Mouse (Mus musculus): Measurements from ENCODE around the gene Nxf1. TPM values are rescaled to one million over a fixed set of nuclear protein-coding genes. Genes with fewer than 3 reads are reported as not detected.
"Not testable (repeated sequence)": the region's sequence is repeated elsewhere in the genome, so short reads cannot be mapped to it uniquely, and the experiment has no call there.

The Nxf1 gene
- 10 to 100 TPM; 72.7 to 76.2 TPM for total RNA-seq (2021)

- intact Hi-C loops (cut with DNase I), result loop anchor here (10.0 kb wide), 1 partner anchor 158 kb away; no protein-coding TSS in a partner anchor
These were observed at the start of gene Nxf1 for GRCm38 (mm10) chr19:8756635-8757387. Gene Nxf1, plus strand, starts transcription at chr19:8757073.

GRCm38 (mm10) chr19:8708954-8709353, 47.9 kb upstream of the Nxf1 start:
- no peak for DNase-seq (ENCODE audit: extremely low spot score in 1 of 2, low spot score in 2 of 2)
- intact Hi-C loops (cut with DNase I), result no loop called here

More at GRCm38 (mm10) chr19:8756635-8757387, at the start of gene Nxf1:
- DNase-seq (ENCODE audit: extremely low spot score in 1 of 2, low spot score in 2 of 2), result peak; percentile 87 to 95

- no peak for DNase-seq (ENCODE audit: extremely low spot score in 1 of 2, low spot score in 2 of 2)
- intact Hi-C loops (cut with DNase I), result no loop called here
These were observed 46.8 kb upstream of the Nxf1 start for GRCm38 (mm10) chr19:8710057-8710456.

- intact Hi-C loops (cut with DNase I), result no loop called here
- DNase-seq (ENCODE audit: extremely low spot score in 1 of 2, low spot score in 2 of 2), result no peak
These were observed 45.4 kb upstream of the Nxf1 start for GRCm38 (mm10) chr19:8711506-8711905.

- intact Hi-C loops (cut with DNase I), result no loop called here
These were observed 44.7 kb upstream of the Nxf1 start for GRCm38 (mm10) chr19:8711949-8712869.

GRCm38 (mm10) chr19:8712870-8713305, 44.0 kb upstream of the Nxf1 start:
- peak; percentile 54 to 87 for DNase-seq (ENCODE audit: extremely low spot score in 1 of 2, low spot score in 2 of 2)
- intact Hi-C loops (cut with DNase I), result no loop called here

More at GRCm38 (mm10) chr19:8711949-8712869, 44.7 kb upstream of the Nxf1 start:
- no peak for DNase-seq (ENCODE audit: extremely low spot score in 1 of 2, low spot score in 2 of 2)

GRCm38 (mm10) chr19:8713306-8713996, 43.4 kb upstream of the Nxf1 start:
- peak; percentile 91 to 95 for DNase-seq (ENCODE audit: extremely low spot score in 1 of 2, low spot score in 2 of 2)
- intact Hi-C loops (cut with DNase I), result no loop called here

GRCm38 (mm10) chr19:8713997-8714652, 42.7 kb upstream of the Nxf1 start:
- intact Hi-C loops (cut with DNase I), result no loop called here
- no peak for DNase-seq (ENCODE audit: extremely low spot score in 1 of 2, low spot score in 2 of 2)

- intact Hi-C loops (cut with DNase I), result no loop called here
- no peak for DNase-seq (ENCODE audit: extremely low spot score in 1 of 2, low spot score in 2 of 2)
These were observed 42.0 kb upstream of the Nxf1 start for GRCm38 (mm10) chr19:8714653-8715481.

- intact Hi-C loops (cut with DNase I), result no loop called here
- DNase-seq (ENCODE audit: extremely low spot score in 1 of 2, low spot score in 2 of 2), result no peak
These were observed 40.8 kb upstream of the Nxf1 start for GRCm38 (mm10) chr19:8715868-8716766.

- intact Hi-C loops (cut with DNase I), result no loop called here
These were observed 40.0 kb upstream of the Nxf1 start for GRCm38 (mm10) chr19:8716767-8717475.

GRCm38 (mm10) chr19:8718357-8718756, 38.5 kb upstream of the Nxf1 start:
- DNase-seq (ENCODE audit: extremely low spot score in 1 of 2, low spot score in 2 of 2), result peak in 1 of 2 experiments; percentile 54
- intact Hi-C loops (cut with DNase I), result no loop called here

More at GRCm38 (mm10) chr19:8716767-8717475, 40.0 kb upstream of the Nxf1 start:
- DNase-seq (ENCODE audit: extremely low spot score in 1 of 2, low spot score in 2 of 2), result no peak

- intact Hi-C loops (cut with DNase I); DNase-seq (ENCODE audit: extremely low spot score in 1 of 2, low spot score in 2 of 2): not testable (repeated sequence)
These were observed 37.8 kb upstream of the Nxf1 start for GRCm38 (mm10) chr19:8719037-8719436.

- intact Hi-C loops (cut with DNase I), result no loop called here
- no peak for DNase-seq (ENCODE audit: extremely low spot score in 1 of 2, low spot score in 2 of 2)
These were observed 35.5 kb upstream of the Nxf1 start for GRCm38 (mm10) chr19:8721378-8721777.

GRCm38 (mm10) chr19:8722021-8722420, 34.9 kb upstream of the Nxf1 start:
- no peak for DNase-seq (ENCODE audit: extremely low spot score in 1 of 2, low spot score in 2 of 2)
- intact Hi-C loops (cut with DNase I), result no loop called here

GRCm38 (mm10) chr19:8722559-8722906, 34.3 kb upstream of the Nxf1 start:
- intact Hi-C loops (cut with DNase I), result no loop called here

More at GRCm38 (mm10) chr19:8722559-8722906, 34.3 kb upstream of the Nxf1 start:
- no peak for DNase-seq (ENCODE audit: extremely low spot score in 1 of 2, low spot score in 2 of 2)

Data from left cerebral cortex, postnatal 10 days (tissue).